Mouse (Mus musculus) MEL (cell line): ENCODE results near the gene Nxph3. TPM values are rescaled to one million over a fixed set of nuclear protein-coding genes. Genes with fewer than 3 reads are reported as not detected.
A peak's percentile ranks its signal among the peaks of the same experiment; 100 is the strongest.

Experiments used
- DNase-seq: peaks from one replicate; pipeline ENCODE4 v3.0.0; 2011; ENCODE audit warnings: low read depth, low spot score
- H3K27ac ChIP-seq: 2 replicates; pipeline ENCODE4 v1.5.1; 2012; ENCODE audit warnings: low read depth, mild to moderate bottlenecking, control low read depth, low read length, moderate library complexity; ENCODE audit not compliant: control insufficient read depth
- H3K27me3 ChIP-seq, 2 experiments: fragments of 150-350 bp in 1 of 2; sonication (generic) in 1 of 2; 2 replicates each; pipeline ENCODE4 v1.6.1; 2012; ENCODE audit warnings: low read length in 2 of 2, mild to moderate bottlenecking in 2 of 2, improper control_type of control experiment in 1 of 2, moderate library complexity in 1 of 2; ENCODE audit not compliant: insufficient read depth in 2 of 2, control insufficient read depth in 1 of 2
- H3K36me3 ChIP-seq, 2 experiments: 2 replicates each; pipeline ENCODE4 v1.6.1; 2012 to 2014; ENCODE audit warnings: low read length in 2 of 2, improper control_type of control experiment in 1 of 2, inconsistent platforms in 1 of 2, mild to moderate bottlenecking in 1 of 2; ENCODE audit not compliant: insufficient read depth in 2 of 2, control insufficient read depth in 1 of 2
- H3K4me1 ChIP-seq, 2 experiments: fragments of 150-350 bp in 1 of 2; sonication (generic) in 1 of 2; 2 replicates each; pipeline ENCODE4 v1.6.1; 2012; ENCODE audit warnings: low read length in 2 of 2, improper control_type of control experiment in 1 of 2, mild to moderate bottlenecking in 1 of 2; ENCODE audit not compliant: insufficient read depth in 2 of 2, control insufficient read depth in 1 of 2
- H3K4me3 ChIP-seq, 2 experiments: fragments of 150-350 bp in 1 of 2; sonication (generic) in 1 of 2; 2 replicates each; pipeline ENCODE4 v1.5.1; 2012; ENCODE audit warnings: low read depth in 2 of 2, low read length in 2 of 2, mild to moderate bottlenecking in 2 of 2, moderate library complexity in 2 of 2, control low read depth in 1 of 2, improper control_type of control experiment in 1 of 2; ENCODE audit not compliant: control insufficient read depth in 1 of 2, insufficient read depth in 1 of 2
- H3K79me2 ChIP-seq: 2 replicates; pipeline ENCODE4 v1.6.1; 2012; ENCODE audit warnings: mild to moderate bottlenecking, low read length, moderate library complexity; ENCODE audit not compliant: control insufficient read depth, poor library complexity, insufficient read depth
- H3K9ac ChIP-seq: 2 replicates; pipeline ENCODE4 v1.6.1; 2012; ENCODE audit warnings: low read depth, mild to moderate bottlenecking, control low read depth, low read length, moderate library complexity; ENCODE audit not compliant: control insufficient read depth, poor library complexity, severe bottlenecking
- H3K9me3 ChIP-seq: fragments of 150-350 bp; sonication (generic); replicated peaks from 2 replicates; pipeline ENCODE4 v1.6.1; 2012; ENCODE audit warnings: mild to moderate bottlenecking, low read length, improper control_type of control experiment, moderate library complexity; ENCODE audit not compliant: insufficient read depth
- BHLHE40 ChIP-seq: IDR thresholded peaks from 2 replicates; pipeline ENCODE4 v1.6.1; 2012; ENCODE audit warnings: low read depth, mild to moderate bottlenecking, inconsistent platforms, low read length, improper control_type of control experiment, borderline replicate concordance
- CHD1 ChIP-seq: IDR thresholded peaks from 2 replicates; pipeline ENCODE4 v1.6.1; 2012; ENCODE audit warnings: low read depth, mild to moderate bottlenecking, inconsistent platforms, low read length, improper control_type of control experiment
- CHD2 ChIP-seq: IDR thresholded peaks from 2 replicates; pipeline ENCODE4 v1.6.1; 2011; ENCODE audit warnings: low read length, improper control_type of control experiment
- EP300 ChIP-seq, 2 experiments: IDR thresholded peaks; 2 replicates each; pipeline ENCODE4 v1.6.1; 2011; ENCODE audit warnings: improper control_type of control experiment in 2 of 2, low read length in 2 of 2, low read depth in 1 of 2, mild to moderate bottlenecking in 1 of 2
- ETS1 ChIP-seq: IDR thresholded peaks from 2 replicates; pipeline ENCODE4 v1.6.1; 2012; ENCODE audit warnings: low read depth, mild to moderate bottlenecking, inconsistent platforms, low read length, improper control_type of control experiment, moderate library complexity
- GATA1 ChIP-seq: IDR thresholded peaks from 2 replicates; pipeline ENCODE4 v1.6.1; 2011; ENCODE audit warnings: low read depth, low read length, improper control_type of control experiment
- MAFK ChIP-seq: IDR thresholded peaks from 2 replicates; pipeline ENCODE4 v1.6.1; 2011; ENCODE audit warnings: low read depth, mild to moderate bottlenecking, low read length, improper control_type of control experiment, borderline replicate concordance
- MYC ChIP-seq: IDR thresholded peaks from 2 replicates; pipeline ENCODE4 v1.6.1; 2011; ENCODE audit warnings: low read depth, mild to moderate bottlenecking, low read length, improper control_type of control experiment, moderate library complexity
- POLR2A ChIP-seq, 2 experiments: IDR thresholded peaks; 2 replicates each; pipeline ENCODE4 v1.6.1; 2011 to 2012; ENCODE audit warnings: low read length in 2 of 2, mild to moderate bottlenecking in 2 of 2, control low read depth in 1 of 2, improper control_type of control experiment in 1 of 2, low read depth in 1 of 2, moderate library complexity in 1 of 2; ENCODE audit not compliant: control insufficient read depth in 1 of 2, insufficient read depth in 1 of 2, poor library complexity in 1 of 2
- RCOR1 ChIP-seq: IDR thresholded peaks from 2 replicates; pipeline ENCODE4 v1.6.1; 2012; ENCODE audit warnings: low read depth, mild to moderate bottlenecking, inconsistent platforms, low read length, improper control_type of control experiment
- SMC3 ChIP-seq: IDR thresholded peaks from 2 replicates; pipeline ENCODE4 v1.6.1; 2011; ENCODE audit warnings: low read depth, low read length, improper control_type of control experiment
- TAL1 ChIP-seq: IDR thresholded peaks from 2 replicates; pipeline ENCODE4 v1.6.1; 2012; ENCODE audit warnings: mild to moderate bottlenecking, inconsistent platforms, low read length, moderate library complexity, mixed read lengths
- USF1 ChIP-seq: IDR thresholded peaks from 2 replicates; pipeline ENCODE4 v1.6.1; 2014; ENCODE audit warnings: low read depth, mild to moderate bottlenecking, inconsistent platforms, low read length, improper control_type of control experiment, moderate library complexity
- USF2 ChIP-seq, 2 experiments: IDR thresholded peaks; 2 replicates each; pipeline ENCODE4 v1.6.1; 2011 to 2012; ENCODE audit warnings: improper control_type of control experiment in 2 of 2, low read length in 2 of 2, borderline replicate concordance in 1 of 2, inconsistent platforms in 1 of 2, low read depth in 1 of 2, mild to moderate bottlenecking in 1 of 2; ENCODE audit not compliant: insufficient read depth in 1 of 2
- ZMIZ1 ChIP-seq: IDR thresholded peaks from 2 replicates; pipeline ENCODE4 v1.6.1; 2012; ENCODE audit warnings: low read depth, mild to moderate bottlenecking, inconsistent platforms, low read length, improper control_type of control experiment, moderate library complexity
- ZNF384 ChIP-seq: IDR thresholded peaks from 2 replicates; pipeline ENCODE4 v1.6.1; 2012; ENCODE audit warnings: low read depth, mild to moderate bottlenecking, inconsistent platforms, low read length, improper control_type of control experiment
- polyA plus RNA-seq, 2 experiments: library from polyadenylated mRNA; stranded (reverse) in 1 of 2; unstranded in 1 of 2; fragments of >175 nt in 1 of 2; fragments of >200 nt in 1 of 2; gene quantifications; 2 replicates each; pipeline versions ENCODE4 v1.2.1 to v1.2.4; 2012; ENCODE audit warnings: low replicate concordance in 2 of 2, low read depth in 1 of 2; ENCODE audit not compliant: insufficient read length in 2 of 2, insufficient read depth in 1 of 2, missing spikeins in 1 of 2
- total RNA-seq: library from RNA; depleted of rRNA; stranded (reverse); fragments of 300-350 nt; gene quantifications from 2 replicates; pipeline ENCODE4 v1.2.3, GENCODE M21; 2012

The Nxph3 gene
- total and polyA plus RNA-seq, 3 experiments = not detected

- no peaks in the 10 kb centered on the region for H3K27me3 ChIP-seq
- no peaks in the 10 kb centered on the region for H3K79me2 ChIP-seq
- H3K27ac ChIP-seq = no peak overlapping the region
- no peak overlapping the region for H3K9ac ChIP-seq
- no peak for DNase-seq
- TF ChIP-seq ETS1 = no peak
- TF ChIP-seq CHD2 = no peak
- TF ChIP-seq USF1 = no peak
- TF ChIP-seq USF2 (IDR thresholded peaks at IDR 0.05; ENCODE audit: borderline replicate concordance in 1 of 2, insufficient read depth in 1 of 2, low read depth in 1 of 2, low read length in 2 of 2) = no peak
- TF ChIP-seq ZMIZ1 = no peak
- no peak for TF ChIP-seq MAFK
- TF ChIP-seq TAL1 = no peak
- TF ChIP-seq CHD1 = no peak
- no peak for TF ChIP-seq GATA1
- TF ChIP-seq RCOR1 = no peak
- TF ChIP-seq BHLHE40 = no peak
- TF ChIP-seq MYC = no peak
- no peak for TF ChIP-seq SMC3
- no peak overlapping the region for H3K4me3 ChIP-seq
- peaks cover 0 to 4% of the 10 kb centered on the region in 2 experiments; a peak in 1 of 4 replicates for H3K36me3 ChIP-seq
- H3K4me1 ChIP-seq = peaks cover 0 to 9% of the 10 kb centered on the region in 2 experiments; a peak in 3 of 4 replicates
- H3K9me3 ChIP-seq = no peaks in the 10 kb centered on the region
Measured at GRCm38 (mm10) chr11:95500836-95501235, 13.5 kb downstream of the Nxph3 start.

GRCm38 (mm10) chr11:95500412-95500811 lies 14.0 kb downstream of the Nxph3 start:
- H3K4me3 ChIP-seq = no peak overlapping the region
- H3K79me2 ChIP-seq = no peaks in the 10 kb centered on the region
- no peaks in the 10 kb centered on the region for H3K9me3 ChIP-seq
- no peak overlapping the region for H3K27ac ChIP-seq
- no peak for DNase-seq
- peaks cover 0 to 9% of the 10 kb centered on the region in 2 experiments; a peak in 3 of 4 replicates for H3K4me1 ChIP-seq
- no peak overlapping the region for H3K9ac ChIP-seq
- TF ChIP-seq EP300 (IDR thresholded peaks at IDR 0.05; ENCODE audit: low read depth in 1 of 2, low read length in 2 of 2) (no peak), ZNF384 (peak; percentile 14; the same call in 1 of the 2 replicates), CHD1 (no peak), POLR2A (IDR thresholded peaks at IDR 0.05; ENCODE audit: control insufficient read depth in 1 of 2, insufficient read depth in 1 of 2, low read depth in 1 of 2, low read length in 2 of 2, poor library complexity in 1 of 2) (no peak)
- H3K27me3 ChIP-seq = no peaks in the 10 kb centered on the region
- peaks cover 0 to 4% of the 10 kb centered on the region in 2 experiments; a peak in 1 of 4 replicates for H3K36me3 ChIP-seq
